Mouse (Mus musculus): ENCODE results near the gene Dnah7a.
"Not testable (repeated sequence)": the region's sequence is repeated elsewhere in the genome, so short reads cannot be mapped to it uniquely, and the experiment has no call there.

Dnah7a gene

DNA sequence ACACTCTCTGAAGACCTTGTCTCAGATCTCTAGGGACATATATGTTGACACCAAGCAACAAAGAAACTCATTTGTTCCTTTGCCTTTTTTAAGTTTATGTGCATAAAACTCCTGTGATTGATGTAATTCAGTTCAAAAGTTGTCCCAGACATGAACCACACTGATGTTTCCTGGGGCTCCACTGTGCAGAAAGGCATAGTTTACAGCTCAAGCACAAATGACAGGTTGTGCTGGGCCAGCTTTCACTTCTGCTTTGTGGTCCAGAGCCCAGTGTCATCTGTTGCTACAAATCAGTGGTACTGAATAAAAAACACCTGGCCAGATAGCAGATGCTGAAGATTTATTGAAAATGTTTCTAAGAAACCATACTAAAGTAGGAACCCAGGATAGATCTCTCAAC, 42.3 kb downstream of the Dnah7a start:
- peak; percentile 23 to 31 for DNase-seq

GRCm38 (mm10) chr1:53639865-53640794, 66.5 kb downstream of the Dnah7a start:
- no peak for DNase-seq

GRCm38 (mm10) chr1:53635641-53636040, 70.9 kb downstream of the Dnah7a start:
- DNase-seq, result not testable (repeated sequence)

DNA sequence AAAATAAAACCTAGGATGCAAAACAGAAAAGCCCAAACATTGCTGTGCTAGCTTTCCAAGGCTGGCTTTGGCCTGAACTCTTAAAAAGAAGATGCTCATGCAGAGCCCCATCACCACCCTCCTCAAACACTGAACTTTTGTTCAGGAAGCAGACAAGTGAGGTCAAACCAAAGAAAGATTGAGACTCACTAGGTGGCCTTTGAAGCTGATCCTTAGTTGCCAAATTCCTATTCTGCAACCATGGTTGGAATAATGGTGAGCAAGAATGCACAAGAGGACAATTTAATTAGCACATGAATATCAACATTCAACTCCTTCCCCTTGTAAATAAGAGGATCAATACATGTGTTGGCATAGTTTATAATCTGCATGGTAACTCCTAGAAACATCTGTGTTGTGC, 74.5 kb downstream of the Dnah7a start:
- not testable (repeated sequence) for DNase-seq

- no peak for DNase-seq
These were observed 76.6 kb downstream of the Dnah7a start for GRCm38 (mm10) chr1:53630011-53630410.

DNA sequence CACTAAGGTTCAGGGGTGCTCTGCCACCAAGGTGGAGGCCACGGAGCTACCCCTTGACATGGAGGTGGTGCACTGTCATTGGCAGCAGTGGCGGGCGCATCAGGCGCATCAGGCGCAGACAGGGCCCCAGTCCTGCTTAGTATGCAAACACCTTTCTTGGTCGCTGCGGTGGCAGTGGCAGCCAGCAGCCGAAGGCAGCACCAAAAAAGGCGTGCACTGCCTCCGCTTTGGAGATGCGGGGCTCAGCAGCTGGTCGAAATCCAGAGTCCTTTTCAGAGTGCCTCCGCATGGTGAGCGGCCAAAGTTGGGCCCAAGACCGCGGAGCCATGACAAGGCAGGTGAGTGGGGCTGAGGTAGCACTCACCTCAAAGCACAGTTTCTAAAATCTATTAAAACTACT, 93.1 kb downstream of the Dnah7a start:
- no peak for DNase-seq

DNA sequence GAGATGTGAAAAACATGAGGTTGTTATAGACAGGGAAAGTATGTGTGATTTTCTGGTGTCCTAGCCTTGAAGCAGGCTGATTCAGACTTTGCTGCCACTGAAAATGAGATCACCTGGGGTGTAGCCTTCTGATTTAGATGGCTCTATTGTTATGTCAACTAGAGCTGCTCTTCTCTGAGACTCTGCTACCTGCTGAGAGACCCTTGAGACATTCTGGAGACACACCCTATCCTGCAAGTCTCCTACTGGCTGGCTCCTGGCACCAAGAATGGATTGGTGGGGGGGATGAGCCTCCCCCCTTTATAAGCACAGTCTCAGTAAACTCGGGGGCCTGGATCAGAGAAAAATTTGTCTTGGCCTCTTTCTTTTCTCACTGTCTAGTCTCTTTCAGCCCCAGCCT, 125.3 kb downstream of the Dnah7a start:
- not testable (repeated sequence) for DNase-seq

GRCm38 (mm10) chr1:53557918-53558317, 148.7 kb downstream of the Dnah7a start:
- DNase-seq, result not testable (repeated sequence)

DNA sequence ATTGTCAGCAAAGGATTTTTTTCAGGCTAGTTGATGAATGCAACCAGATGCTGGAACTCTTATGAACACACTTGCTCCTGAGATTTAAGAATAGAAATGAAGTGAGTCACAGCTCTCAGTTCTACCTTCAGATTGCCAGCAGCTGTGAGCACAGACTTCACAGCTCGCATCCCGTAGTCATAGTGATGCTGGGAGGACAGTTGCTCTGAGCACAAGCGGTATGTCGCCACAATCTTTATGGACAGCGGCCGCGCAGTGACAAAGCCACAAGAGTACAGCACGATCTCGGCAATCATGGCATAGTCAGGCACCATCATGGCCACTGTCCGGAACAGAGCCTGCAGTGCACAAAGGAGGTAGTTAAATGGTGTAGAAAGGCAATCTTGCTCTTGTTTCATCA, 159.6 kb downstream of the Dnah7a start:
- DNase-seq, result not testable (repeated sequence)

- not testable (repeated sequence) for DNase-seq
These were observed 168.2 kb downstream of the Dnah7a start for GRCm38 (mm10) chr1:53538356-53538755.

DNA sequence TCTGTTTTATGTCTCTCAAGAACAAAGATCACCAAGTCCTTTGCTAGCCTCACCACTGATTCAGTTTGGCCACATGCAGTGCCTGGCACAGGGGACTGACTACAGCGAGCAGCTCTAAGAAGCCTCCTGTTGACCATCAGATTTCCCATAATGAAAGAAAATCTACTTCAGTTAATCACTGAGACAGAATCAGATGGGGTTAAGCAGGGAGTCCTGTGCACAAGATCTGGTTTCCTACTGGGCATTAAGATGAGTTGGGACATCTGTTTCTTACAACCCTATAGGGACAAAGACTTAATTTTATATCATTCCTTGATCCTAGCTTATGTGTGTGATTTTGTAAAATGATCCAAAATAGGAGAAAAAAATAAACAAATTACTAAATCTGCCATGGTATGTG, 171.8 kb downstream of the Dnah7a start:
- not testable (repeated sequence) for DNase-seq

DNA sequence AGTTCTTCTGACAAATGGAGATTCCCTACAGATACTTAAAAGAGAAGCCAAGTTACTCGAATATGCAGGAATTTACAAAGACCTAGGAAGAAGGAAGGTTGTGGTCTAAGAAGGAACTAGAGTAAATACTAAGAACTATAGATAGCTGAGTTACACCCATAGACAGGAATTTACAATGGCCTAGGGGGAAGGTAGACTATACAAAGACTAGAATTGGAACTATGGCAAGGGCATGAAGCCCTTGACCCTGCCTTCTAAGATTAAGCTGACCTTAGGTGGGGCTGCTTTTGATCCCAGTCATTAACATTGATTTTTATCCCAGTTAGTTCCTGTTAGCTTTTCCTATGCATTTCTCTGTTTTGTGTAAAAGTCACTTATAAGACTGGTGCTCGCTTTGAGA, 180.6 kb downstream of the Dnah7a start:
- DNase-seq, result not testable (repeated sequence)

DNA sequence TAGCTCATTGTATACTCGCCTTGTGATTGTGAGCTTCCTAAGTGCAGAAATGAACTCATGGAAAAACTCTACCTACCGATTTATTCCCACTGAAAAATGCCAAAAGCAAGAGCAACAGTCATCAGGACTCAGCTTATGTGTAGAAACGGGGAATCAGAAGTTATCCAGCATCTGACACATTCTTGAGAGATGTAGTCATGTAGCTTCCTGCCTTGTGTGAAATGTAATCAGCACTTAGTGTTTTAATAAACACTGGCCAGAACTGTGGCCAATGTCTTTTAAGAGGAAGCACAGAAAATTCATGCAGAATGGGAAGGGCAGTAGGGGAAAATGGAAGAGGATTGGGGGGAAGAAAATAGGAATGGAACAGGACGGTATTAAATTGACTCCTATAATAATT, 232.9 kb downstream of the Dnah7a start:
- DNase-seq, result no peak

- DNase-seq, result not testable (repeated sequence)
These were observed 234.5 kb downstream of the Dnah7a start for GRCm38 (mm10) chr1:53472084-53472483.

DNA sequence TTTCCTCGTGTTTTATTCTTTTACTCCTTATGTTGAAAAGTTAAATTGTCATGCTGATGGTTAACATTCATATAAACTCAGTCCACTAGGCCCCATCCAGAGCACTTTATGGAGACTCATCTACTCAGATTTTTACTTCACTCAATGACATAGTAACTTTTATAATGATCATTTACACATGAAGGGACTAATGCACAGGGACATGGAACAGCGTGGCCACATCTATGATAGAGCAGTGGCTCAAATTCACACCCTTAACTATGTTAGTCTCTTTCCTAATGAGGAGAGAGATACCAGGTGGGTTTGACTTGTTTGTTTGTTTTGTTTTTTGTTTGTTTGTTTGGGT, 239.3 kb downstream of the Dnah7a start:
- no peak for DNase-seq

GRCm38 (mm10) chr1:53466524-53467324, 239.9 kb downstream of the Dnah7a start:
- not testable (repeated sequence) for DNase-seq

DNA sequence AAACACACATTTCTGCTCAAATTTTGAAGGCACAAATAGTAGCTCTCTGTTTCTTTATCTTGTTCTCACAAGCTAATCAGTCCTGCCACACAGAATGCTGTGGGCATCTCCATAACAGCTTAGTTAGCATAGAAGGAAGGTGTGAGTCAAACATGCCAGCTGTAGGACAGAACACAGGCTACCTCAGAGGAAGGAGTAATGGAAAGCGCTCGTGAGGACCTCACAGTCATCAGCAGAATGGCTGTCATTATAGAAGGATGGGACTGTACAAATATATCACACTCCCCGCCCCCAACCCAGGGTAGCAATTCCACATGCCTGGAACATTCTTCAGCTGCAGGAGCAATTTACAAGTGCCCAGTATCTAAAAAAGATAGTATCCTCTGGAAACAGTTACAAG, 267.4 kb downstream of the Dnah7a start:
- DNase-seq, result not testable (repeated sequence)

- DNase-seq, result not testable (repeated sequence)
These were observed 274.2 kb downstream of the Dnah7a start for GRCm38 (mm10) chr1:53432433-53432832.

GRCm38 (mm10) chr1:53405803-53406325, 300.7 kb downstream of the Dnah7a start:
- no peak for DNase-seq

GRCm38 (mm10) chr1:53393936-53394760, 312.4 kb downstream of the Dnah7a start:
- not testable (repeated sequence) for DNase-seq

DNA sequence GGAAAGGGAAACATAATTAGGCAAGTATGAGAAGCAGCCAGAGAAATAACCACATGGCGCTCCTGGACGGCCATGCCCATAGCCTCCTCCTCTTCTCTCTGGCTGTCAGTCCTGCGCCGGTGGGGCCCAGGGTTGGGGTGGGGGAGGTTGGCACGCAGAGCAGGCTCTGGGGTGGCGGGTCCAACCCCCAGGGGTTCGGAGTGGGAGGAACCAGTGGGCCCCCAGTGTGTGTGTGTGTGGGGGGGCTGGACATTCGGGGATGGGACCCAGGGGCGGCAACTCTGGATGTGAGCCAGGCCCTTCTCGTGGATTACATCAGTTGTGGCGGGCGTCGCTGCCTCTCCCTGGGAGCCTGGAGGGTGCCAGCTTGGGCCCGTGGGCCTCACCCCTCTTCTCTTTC, 317.8 kb downstream of the Dnah7a start:
- no peak for DNase-seq

DNA sequence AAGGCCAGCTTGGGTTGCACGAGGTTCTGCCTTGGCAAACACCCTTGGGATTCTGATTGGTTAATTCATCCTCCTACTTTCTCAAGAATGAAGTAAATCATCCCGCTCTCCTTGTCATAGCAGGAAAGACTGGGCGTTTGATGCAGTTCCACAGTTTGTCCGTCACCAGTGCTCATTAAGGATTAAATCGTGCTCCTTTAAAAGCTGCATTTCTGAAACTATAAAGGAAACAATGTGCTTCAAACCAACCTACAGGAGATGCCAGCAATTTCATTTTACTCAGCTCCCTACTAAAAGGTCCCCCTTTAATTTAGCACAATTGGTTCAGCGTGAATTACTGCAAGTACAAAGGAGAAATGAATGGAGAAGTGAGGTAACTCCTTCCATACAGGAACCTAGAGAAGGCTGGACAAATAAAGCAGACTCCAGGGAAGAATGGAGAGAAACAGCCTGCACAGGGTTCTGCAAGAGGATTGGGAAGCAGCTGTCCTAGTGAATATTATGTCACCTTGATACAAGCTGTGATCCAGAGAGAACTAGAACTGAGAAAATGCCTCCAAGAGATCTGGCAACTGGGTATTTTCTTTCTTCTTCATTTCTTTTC, 322.4 kb downstream of the Dnah7a start:
- DNase-seq, result no peak
